Mouse (Mus musculus) cerebellum, postnatal 25 days (tissue): Measurements from ENCODE around the gene Golga5.

Source experiments
- DNase-seq, 2 experiments: peaks; one replicate each; pipeline ENCODE4 v3.0.0; 2021; ENCODE audit warnings: mixed read lengths in 2 of 2

Golga5 gene

GRCm38 (mm10) chr12:102514751-102515150, 45.8 kb downstream of the Golga5 start:
- no peak for DNase-seq

DNA sequence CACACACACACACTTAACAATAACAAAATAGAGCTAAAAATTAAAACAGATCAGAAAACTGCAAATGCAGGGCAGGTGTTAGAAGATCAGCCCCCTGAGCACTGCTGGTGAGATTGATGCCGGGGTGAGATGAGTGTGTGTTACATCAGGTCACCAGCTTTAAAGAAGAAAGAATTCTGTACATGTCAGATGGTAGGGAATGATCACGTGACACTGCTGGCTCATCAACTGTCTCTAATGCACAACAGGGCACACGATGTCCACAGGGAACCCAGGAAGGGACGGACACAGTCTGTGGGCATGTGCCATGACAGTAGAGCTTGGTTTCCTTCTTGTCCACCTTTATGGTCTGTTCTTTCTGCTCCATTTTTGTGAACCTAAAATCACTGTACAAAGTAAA, 47.2 kb downstream of the Golga5 start:
- no peak for DNase-seq

- no peak for DNase-seq
These were observed 48.7 kb downstream of the Golga5 start for GRCm38 (mm10) chr12:102517647-102518046.

- no peak for DNase-seq
These were observed 51.2 kb downstream of the Golga5 start for GRCm38 (mm10) chr12:102519929-102520720.

DNA sequence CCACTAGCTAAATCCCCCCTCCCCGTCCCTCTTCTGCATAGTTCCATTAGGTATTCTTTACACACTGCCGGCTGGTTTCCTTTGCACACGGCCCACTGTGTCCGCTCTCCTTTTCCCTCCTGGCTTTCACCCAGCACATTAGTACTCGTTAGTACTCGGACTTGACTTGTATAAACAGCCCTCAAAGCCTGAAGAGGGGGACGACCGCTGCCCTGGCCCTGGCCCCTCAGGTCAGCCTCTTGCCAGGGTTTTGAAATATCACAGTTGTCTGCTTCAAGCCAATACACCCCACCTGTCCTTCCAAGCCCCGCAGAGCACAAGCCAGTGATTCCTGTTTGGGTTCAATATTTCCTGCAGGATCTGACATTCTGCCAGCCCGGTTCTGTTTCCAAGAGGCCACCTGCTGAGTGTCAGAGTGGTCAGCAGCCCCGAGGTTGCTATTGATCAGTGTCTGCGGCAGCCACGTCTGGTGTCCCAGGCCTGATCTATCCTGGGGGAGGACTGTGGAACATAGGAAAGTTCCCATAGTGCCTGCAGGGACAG, 52.9 kb downstream of the Golga5 start:
- DNase-seq: peak; percentile 38 to 46

GRCm38 (mm10) chr12:102524216-102524615, 55.3 kb downstream of the Golga5 start:
- DNase-seq: no peak

DNA sequence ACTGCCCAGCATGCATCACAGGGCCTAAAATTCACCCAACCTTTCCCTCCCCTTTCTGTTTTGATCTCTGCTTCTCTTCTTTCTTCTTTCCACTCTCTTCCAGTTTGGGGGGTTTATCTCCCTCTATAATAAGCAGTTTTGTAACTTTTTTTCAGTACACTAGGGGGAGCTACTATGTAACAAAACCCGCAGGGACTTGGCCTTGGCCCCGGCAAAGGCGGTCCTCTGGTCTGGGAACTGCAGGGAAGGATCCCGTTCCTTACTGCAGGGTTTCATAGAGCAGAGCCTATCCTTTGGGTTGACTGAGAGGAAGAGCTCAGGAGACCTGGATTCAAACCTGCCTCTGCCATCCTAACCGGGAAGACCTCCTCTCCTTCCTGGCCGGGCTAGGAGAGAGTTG, 55.8 kb downstream of the Golga5 start:
- DNase-seq: peak; percentile 44 to 63

- DNase-seq: no peak
These were observed 59.1 kb downstream of the Golga5 start for GRCm38 (mm10) chr12:102527989-102528388.

DNA sequence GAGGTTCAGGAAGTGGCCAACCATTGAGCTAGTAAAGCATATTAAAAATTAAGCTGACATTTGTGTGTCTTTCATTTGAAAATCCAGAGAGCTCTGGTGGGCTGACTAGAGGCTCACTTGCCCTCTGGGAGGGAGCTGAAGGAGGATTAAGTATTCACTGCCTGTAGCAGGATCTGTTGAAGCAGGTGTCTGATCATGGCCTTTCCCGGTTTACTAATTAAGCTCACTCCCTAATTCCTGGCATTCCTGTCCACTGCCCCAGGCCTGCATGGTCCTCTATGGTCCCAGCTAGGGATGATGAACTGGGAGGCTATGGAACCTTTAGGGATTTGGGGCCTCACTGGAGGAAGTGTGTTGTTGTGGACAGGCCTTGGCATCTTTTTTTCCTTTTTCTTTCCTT, 66.9 kb downstream of the Golga5 start:
- no peak for DNase-seq

GRCm38 (mm10) chr12:102540278-102540677, 71.3 kb downstream of the Golga5 start:
- DNase-seq: no peak

- DNase-seq: no peak
These were observed 72.2 kb downstream of the Golga5 start for GRCm38 (mm10) chr12:102541168-102541567.

GRCm38 (mm10) chr12:102545122-102545521, 76.2 kb downstream of the Golga5 start:
- no peak for DNase-seq
